Mouse (Mus musculus) MEL (cell line): ENCODE measurements around the gene Sgpp2.

ENCODE experiments used
- CTCF ChIP-seq, 3 experiments: IDR thresholded peaks in 2 of 3; conservative IDR thresholded peaks in 1 of 3; 2 replicates each; pipeline ENCODE4 v1.5.1; 2011 to 2012; ENCODE audit warnings: low read length in 3 of 3, low read depth in 2 of 3, mild to moderate bottlenecking in 2 of 3, improper control_type of control experiment in 1 of 3, inconsistent platforms in 1 of 3, mixed read lengths in 1 of 3, moderate library complexity in 1 of 3; ENCODE audit not compliant: control insufficient read depth in 1 of 3, insufficient read depth in 1 of 3, poor library complexity in 1 of 3, severe bottlenecking in 1 of 3
- E2F4 ChIP-seq: IDR thresholded peaks from 2 replicates; pipeline ENCODE4 v1.6.1; 2011; ENCODE audit warnings: low read depth, low read length, improper control_type of control experiment, borderline replicate concordance
- MAFK ChIP-seq: IDR thresholded peaks from 2 replicates; pipeline ENCODE4 v1.6.1; 2011; ENCODE audit warnings: low read depth, mild to moderate bottlenecking, low read length, improper control_type of control experiment, borderline replicate concordance
- MAX ChIP-seq: IDR thresholded peaks from 2 replicates; pipeline ENCODE4 v1.6.1; 2011; ENCODE audit warnings: low read length, improper control_type of control experiment
- MAZ ChIP-seq: IDR thresholded peaks from 2 replicates; pipeline ENCODE4 v1.6.1; 2012; ENCODE audit warnings: low read depth, mild to moderate bottlenecking, inconsistent platforms, low read length, improper control_type of control experiment
- MEF2A ChIP-seq: IDR thresholded peaks from 2 replicates; pipeline ENCODE4 v1.6.1; 2014; ENCODE audit warnings: low read depth, mild to moderate bottlenecking, inconsistent platforms, low read length, improper control_type of control experiment; ENCODE audit not compliant: poor library complexity, insufficient replicate concordance, severe bottlenecking; ENCODE audit errors: extremely low read depth
- NRF1 ChIP-seq: IDR thresholded peaks from 2 replicates; pipeline ENCODE4 v1.6.1; 2014; ENCODE audit warnings: low read depth, mild to moderate bottlenecking, inconsistent platforms, low read length, improper control_type of control experiment, moderate library complexity; ENCODE audit not compliant: poor library complexity, insufficient read depth, severe bottlenecking
- POLR2A ChIP-seq, 2 experiments: IDR thresholded peaks; 2 replicates each; pipeline ENCODE4 v1.6.1; 2011 to 2012; ENCODE audit warnings: low read length in 2 of 2, mild to moderate bottlenecking in 2 of 2, control low read depth in 1 of 2, improper control_type of control experiment in 1 of 2, low read depth in 1 of 2, moderate library complexity in 1 of 2; ENCODE audit not compliant: control insufficient read depth in 1 of 2, insufficient read depth in 1 of 2, poor library complexity in 1 of 2
- POLR2AphosphoS5 ChIP-seq: IDR thresholded peaks from 2 replicates; pipeline ENCODE4 v1.6.1; 2012; ENCODE audit warnings: low read depth, borderline replicate concordance, mild to moderate bottlenecking, inconsistent platforms, low read length, moderate library complexity, mixed read lengths
- ZKSCAN1 ChIP-seq: IDR thresholded peaks from 2 replicates; pipeline ENCODE4 v1.6.1; 2012; ENCODE audit warnings: low read depth, mild to moderate bottlenecking, inconsistent platforms, low read length, improper control_type of control experiment, moderate library complexity

GRCm38 (mm10) chr1:78292397-78292796 is 17.7 kb upstream of the Sgpp2 start:
- TF ChIP-seq MAFK (no peak), CTCF (IDR thresholded peaks at IDR 0.05 in 2 of 3, conservative IDR thresholded peaks at IDR 0.05 in 1 of 3; ENCODE audit: control insufficient read depth in 1 of 3, insufficient read depth in 1 of 3, low read depth in 2 of 3, low read length in 3 of 3, poor library complexity in 1 of 3, severe bottlenecking in 1 of 3) (no peak), POLR2A (IDR thresholded peaks at IDR 0.05; ENCODE audit: control insufficient read depth in 1 of 2, insufficient read depth in 1 of 2, low read depth in 1 of 2, low read length in 2 of 2, poor library complexity in 1 of 2) (no peak), MEF2A (no peak), MAZ (no peak), POLR2AphosphoS5 (no peak), E2F4 (no peak), NRF1 (no peak), ZKSCAN1 (no peak), MAX (no peak)
